Mouse (Mus musculus) induced T-regulatory cell, adult 2 months (primary cell): ENCODE measurements at regions not wholly inside any gene's neighbourhood (a gene's known extent, or its start where the extent isn't known, plus 50 kb on each side); places are given as distances from the start of the nearest gene placed in this dataset.
A peak's percentile ranks its signal among the peaks of the same experiment; 100 is the strongest.
"Not testable (repeated sequence)": the region's sequence is repeated elsewhere in the genome, so short reads cannot be mapped to it uniquely, and the experiment has no call there.

Experiments used
- DNase-seq: peaks from one replicate; pipeline ENCODE4 v3.0.0-alpha.2; 2012; ENCODE audit warnings: low read depth

DNA sequence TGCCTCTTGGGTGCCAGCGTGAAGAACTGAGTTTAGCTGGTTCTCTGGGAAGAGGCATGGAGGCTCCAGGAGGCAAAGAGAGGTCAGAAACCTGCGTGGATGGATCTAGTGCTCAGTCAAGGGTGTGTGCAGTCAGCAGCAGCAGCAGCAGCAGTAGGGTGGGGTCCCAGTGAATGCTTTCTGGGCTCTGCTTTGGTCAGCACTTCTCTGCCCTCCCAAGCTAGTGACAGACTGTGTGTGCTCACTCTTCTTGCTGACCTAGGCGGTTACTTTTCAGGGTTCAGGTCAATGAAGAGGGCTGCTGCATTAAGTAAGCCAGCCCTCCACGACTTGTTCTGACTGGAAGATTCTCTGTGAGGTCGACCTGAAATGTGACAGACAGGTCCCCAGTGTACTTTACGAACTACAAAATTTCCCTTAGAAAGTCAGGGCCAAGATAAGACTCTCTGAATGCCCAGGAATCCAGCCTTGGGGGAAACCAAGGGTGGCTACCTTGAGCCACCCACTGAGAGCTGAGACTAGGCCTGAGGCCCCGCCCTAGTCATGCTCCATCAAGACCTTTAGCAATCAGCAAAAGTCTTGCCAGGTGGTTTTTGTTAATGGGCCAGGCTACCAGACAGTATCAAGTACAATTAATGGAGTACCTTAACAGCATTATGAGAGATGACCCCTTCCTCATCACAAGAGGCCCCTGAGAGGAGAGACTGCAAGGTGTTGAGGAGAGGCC, 114.9 kb upstream of the Lemd2 start:
- DNase-seq: no peak

DNA sequence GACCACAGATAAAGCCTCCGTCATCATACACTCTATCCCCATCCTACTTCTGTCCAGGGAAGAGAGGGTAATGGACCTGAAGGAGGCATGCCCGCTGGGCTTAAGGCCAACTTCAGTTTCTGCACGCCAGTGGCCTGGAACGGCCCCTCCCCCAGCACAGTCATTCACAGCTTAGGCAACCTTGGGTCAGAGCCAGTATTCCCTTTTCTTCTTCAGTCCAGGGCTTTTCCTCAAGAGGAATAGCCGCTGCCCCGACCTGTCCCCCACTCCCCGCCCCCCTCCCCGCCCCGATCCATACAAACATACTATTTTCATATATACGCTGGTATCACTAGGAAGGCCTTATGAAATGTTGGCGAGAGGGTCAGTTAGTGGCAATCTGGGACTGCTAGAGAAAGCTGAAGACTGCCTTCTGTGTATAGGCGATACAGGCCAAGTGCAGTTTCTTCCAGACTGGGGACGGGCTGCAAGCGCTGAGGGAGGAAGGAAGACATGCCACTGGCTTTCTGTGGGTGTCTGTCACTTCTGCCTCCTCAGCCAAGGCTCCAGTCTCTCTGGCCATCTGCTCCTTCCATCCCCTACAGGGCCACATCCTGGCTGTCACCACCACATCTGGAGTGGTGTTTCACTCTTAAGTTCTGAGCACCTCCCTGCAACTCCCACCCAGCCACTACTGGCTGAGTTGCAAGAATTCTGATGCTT, 113.5 kb upstream of the Lemd2 start:
- DNase-seq: no peak

DNA sequence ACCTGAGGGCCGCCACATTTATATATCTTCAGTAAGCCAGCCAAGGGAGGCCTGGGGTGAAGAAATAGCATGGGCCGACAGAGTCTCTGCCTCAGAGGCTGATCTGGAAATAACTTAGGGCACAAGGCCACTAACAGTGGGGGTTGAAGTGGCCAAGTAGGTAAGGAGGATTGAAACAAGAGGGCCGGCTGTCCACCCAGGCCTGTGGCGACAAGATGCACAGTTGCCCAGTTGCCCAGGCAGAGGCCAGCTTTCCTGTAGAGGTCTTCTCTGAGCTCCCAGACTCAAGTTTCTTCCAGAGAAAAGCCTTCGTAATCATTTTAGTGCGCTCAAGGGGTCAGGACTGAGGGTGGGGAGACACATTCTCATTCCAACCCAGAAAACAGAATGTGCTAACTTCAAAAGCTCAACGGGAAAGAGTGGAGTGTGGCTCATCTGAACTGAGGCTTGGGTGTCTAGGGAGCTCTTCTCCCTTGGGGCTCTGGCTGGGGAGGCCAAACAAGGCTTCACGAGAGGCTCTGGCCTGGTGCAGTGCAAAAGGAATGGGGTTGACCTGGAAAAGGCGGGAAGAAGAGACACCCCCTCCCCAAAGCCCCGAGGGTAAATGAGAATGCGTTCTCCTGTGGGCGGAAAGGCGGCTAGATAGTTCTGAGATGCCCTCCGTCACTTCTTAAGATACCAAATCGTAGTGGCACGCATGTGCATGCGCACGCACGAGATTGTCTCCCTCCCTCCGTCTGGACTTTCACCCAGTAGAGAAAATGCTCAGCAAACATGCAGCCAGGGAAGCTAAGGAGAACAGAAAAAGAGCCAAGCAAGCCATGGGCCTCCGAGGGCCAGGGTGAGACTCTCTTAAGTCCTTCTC, 112.7 kb upstream of the Lemd2 start:
- DNase-seq: no peak

DNA sequence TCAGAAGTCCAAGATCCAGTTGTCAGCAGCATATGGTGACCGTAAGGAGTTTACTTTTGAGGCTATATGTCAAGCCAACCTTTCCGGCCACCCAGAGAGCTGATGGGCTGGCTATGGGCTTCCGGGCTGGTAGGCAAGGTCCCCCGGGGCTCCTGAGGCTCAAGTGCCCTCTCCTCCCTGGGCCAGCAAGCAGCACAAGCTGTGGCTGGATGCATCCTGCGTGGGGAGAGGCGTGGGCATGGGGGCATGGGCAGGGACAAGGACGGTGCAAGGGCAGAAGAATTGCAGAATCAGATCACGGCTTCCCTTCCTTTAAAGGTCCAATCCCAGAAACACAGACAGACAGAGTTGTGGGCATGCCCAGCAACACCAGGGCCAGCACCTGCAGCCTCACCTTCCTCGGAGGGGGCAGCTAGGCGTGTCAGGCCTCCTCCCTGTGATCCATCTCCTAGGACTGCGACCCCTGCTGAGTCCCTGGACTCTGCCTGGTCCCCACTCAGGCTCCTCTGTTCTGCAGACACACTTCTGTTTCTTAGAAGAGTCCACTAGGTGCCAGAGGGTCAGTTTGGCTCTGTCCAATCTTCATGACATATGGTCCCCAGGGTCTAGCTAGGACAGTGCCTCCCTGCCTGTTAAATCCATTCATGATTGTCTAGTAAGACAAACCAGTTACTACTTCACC, 111.8 kb upstream of the Lemd2 start:
- DNase-seq: no peak

DNA sequence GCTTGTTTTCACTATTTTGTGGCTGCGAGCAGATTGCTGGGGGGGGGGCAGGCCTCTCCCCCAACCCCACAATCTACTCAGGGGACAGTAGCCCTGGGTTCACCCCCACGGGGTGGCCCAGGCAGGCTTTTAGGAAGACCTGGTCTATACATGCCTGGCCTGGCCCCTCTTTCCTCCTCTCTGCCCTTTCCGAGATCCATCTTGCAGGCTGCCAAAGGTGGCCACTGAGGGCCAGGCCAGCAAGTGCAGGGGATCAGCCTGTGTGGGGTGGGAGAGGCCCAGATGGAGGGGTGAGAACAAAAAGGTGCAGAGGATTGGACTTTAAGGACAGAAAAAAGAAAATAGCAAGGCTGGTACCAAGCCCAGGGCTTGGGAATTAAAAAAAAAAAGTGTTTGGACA, 111.2 kb upstream of the Lemd2 start:
- DNase-seq: no peak

DNA sequence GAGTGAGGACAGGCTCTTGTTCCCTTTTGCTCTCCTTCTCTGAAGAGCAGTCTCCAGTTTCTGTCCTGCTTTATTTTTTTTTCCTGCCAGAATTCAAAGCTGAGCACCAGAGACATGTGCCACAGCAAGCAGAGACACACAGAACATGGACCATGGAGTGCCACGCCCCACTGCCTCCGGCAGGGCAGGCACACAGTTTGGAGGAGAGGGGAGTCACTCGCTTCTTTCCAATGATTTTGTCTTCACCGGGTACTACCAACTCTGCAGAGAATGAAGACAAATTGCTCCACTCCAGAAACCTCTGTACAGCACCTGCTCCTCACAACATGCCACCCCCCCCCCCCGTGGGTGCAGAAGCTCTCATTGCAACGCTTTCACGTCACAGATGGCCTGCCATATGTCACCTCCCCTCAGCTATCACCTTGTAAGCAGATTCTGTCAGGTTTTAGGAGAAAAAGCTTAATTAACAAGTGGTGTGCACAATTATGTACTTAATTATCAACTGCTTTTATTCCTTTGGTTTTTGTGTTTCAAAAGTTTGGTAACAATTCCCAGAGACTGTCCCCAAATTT, 110.6 kb upstream of the Lemd2 start:
- no peak for DNase-seq

DNA sequence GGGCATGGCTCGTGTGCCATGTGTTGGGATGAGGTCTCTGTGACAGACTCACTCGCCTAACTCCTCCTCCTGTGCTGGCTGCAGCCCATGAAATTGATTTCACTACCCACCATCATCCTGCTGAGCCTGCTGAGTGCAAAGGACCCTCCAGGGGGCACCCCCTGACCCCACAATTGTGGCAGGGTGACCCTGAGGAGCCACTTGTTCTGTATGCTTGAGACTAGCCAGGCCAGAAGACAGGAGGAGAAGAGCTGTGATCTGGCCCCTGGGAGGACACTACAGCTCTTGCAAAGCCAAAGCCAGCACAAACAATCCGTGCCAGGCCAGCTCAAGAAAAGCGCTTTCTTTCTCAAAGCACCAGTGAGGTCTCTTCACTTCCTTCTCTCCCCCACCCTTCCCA, 104.7 kb upstream of the Lemd2 start:
- peak; percentile 14 for DNase-seq

DNA sequence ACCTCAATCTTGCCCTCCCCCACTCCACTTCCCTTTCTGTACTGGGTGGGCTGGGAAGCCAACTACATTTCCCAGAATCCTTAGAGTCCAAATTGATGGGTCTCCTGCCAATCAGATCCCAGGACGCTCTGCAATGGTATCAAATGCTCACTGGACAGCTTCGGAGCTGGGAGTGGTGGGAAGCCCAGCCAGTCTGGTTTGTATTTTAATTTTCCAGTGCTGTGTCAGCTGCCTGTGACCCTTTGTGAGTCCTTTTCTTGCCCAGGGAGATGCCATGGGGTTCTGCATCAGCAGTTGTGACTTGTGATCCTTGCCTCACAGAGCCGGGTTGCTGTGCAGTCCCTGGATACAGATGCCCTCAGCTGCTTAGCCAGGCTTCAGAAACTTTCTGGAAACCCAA, 100.6 kb upstream of the Lemd2 start:
- DNase-seq: no peak

DNA sequence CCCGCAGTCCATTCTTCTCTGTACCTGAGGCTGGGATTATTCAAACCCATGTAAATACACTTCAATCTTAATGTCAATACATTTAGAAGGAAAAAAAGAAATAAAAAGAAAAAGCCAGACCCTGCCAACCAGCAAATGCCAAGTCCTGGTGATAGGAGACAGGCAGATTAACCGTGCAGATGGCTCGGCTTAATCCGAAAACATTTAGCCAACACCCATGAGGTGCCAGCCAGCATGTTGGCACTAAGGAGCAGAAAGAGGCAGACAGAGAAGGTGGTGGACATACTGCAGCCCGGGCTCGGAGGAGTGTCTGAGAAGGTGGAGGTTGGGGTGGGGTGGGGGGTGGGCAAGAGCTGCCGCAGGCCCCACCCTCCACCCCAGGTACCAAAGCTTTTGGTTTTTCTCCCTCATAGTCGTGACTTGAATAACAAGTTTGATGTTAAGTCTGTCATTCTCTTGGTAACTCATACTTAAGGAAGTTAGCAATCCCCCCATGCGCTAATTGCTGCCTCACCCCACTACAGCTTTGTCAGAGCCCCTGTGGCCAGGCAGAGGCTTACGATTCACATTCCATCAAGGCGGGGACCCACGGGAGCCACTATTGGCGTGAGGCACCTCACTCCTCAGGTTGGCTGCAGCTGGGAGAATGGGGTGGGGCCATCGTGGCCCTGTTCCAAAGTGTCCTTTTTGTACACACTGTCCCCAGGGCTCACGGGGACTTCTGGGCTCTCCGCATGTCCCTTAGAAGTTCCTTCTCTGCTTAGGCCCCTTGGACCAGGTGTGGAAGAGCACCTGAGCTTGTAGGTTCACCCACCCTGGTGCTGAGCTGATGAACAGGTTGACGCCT, 99.6 kb upstream of the Lemd2 start:
- no peak for DNase-seq

DNA sequence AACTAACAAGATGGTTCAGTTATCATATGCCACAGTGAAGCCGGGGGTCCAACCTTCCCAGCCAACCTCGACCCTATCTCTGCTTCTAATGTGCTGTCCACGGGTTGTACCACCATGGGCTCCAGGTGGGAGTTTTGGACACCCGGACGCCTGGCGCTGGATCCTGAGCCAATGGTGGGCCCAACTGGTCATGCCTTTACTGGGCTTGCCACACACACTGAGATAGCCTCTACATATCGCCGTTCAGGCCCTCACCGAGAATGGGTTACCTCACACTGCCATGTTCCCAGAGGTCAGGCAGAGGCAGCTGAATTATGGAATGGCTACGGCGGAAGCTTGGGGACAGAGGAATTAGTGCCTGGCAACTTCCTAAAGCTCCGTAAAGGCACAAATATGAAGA, 98.8 kb upstream of the Lemd2 start:
- DNase-seq: no peak

DNA sequence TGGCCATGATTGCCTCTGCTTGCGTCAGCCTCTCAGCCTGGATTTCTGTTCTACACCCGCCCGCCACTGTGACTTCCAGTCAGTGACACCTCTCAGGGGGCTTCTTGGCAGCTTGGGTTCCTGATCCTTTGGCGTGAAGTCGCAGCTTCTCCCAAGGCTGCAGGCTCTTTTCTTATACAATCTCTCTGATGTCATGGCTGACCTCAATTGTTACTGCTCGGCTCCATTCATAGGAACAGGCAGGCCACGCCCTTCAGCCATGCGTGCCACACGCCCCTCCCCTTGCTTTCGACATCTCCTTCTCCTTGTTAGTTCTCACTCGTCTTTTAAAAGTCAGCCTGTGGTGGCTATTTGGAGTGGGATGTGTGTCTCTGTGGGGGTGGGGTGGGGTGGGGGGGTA, 97.1 kb upstream of the Lemd2 start:
- DNase-seq: no peak

DNA sequence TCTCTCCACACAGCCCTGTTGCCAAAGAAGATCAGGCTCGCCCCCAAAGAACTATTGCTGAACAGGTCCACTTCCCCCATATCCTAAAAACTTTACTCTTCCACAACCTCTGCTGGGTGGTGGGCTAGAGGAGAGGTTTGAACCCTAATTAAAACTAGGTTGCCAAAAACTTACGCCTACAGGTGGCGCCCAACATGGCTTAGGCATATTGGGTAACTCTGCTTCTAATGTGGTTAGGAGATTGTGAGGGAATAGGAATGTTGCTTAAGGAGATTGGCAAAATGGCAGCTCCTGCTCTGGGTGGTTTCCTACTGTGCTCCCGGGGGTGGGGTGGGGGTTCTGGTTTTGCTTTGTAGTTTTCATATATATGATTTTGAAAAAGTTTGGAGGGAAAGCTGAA, 95.0 kb upstream of the Lemd2 start:
- DNase-seq: peak; percentile 19

DNA sequence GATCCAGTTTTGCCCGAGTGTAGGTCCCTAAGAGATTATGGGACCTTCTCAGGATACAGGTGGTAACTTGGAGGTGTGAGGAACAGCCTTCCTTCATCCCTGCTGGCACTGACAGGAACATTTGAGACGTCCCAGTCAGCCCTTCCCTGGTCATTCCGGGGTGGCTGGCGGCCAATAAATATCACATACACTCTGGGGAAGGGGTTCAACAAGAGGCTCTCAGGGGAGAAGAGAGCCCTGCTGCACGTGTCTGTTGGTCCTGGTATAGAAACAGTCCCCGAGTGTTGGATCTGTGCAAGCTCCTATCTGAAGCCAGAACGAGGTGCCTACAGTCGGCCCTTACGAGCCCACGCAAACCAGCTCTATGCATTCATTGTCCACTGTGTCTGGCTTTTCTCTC, 94.1 kb upstream of the Lemd2 start:
- no peak for DNase-seq

DNA sequence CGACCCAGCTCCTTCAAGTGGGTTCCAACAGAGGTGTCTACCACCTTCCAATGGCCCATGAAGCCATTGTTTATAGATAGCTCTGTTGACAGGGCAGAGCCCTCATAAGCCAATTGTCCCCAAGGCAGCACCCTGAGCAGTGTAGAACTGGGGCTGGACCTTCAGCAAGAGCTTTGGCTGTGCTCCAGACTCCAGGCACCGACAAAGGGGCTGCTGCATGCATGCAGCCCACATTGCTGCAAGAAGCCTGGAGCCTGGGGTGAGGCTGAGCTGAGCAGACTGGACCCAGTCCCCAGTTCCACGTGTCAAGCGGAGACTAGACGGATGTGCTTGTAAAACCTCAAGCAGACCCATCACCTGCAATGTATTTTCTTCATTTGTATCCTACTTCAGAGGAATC, 91.9 kb upstream of the Lemd2 start:
- DNase-seq: no peak

DNA sequence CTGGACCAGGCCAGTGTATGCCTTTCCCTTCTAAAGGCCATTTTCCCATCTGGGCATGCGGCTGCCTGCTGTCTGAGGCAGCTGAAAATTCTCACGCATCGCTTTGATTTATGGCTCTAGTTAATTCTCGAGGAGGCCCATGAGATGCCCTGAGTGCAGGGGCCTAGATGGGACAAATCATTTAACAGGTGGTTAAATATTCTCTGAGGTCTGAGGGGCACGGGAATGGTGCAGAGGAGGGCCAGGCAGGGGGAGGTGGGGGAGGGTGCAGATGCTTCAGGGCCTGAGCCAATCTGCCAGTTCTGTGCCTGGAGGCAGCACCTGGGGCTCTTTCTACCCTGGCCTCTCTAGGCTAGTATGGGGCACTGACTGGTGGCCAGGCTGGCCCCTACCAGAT, 89.9 kb upstream of the Lemd2 start:
- DNase-seq: no peak

DNA sequence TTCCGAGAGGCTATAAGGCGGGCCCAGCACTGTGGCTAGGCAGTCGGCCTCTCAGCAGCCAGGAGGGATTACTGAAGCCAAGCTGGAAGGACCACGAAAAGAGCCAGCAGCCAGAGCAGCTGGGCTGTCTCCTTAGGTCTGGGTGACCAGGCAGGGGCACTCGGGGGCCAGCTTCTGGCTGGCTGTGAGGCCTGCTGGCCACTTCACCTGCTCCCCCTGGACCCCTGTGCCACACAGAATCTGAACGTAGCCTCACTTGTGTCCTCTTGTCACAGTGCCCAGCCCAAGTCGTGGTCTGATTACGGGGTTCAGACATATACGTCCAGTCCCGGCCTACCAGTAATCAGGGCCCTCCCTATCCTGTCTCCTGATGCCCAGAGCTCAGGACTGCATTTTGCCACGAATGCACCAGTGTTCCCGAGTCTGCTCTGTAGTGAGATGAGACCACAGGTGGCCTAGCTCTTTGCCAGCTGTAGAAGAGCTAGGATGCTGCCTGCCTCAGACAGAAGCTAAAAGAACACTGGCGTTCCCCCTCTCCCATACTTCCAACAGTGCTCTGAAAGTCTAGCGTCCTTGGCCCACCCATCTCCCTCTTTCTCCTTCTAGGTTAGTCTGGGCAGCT, 89.4 kb upstream of the Lemd2 start:
- no peak for DNase-seq

DNA sequence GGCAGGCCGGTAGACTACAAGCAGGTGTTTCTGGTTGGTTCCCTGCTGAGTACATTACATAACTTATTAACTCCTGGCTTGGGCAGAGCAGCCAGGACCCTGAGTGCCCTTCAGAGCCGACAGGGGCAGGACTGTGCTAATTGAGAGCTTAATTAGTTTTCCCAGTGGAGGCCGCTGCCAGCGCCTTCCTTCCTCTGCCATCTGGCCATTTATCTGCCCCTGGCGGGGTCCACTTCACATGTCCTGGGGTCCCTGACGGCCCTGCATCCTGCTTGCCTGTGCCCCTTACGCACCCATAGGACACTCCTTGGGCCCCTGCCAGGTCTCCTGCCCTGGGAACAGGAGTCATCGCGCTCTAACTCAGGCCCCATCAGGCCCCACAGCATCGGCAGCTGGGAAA, 87.4 kb upstream of the Lemd2 start:
- no peak for DNase-seq

DNA sequence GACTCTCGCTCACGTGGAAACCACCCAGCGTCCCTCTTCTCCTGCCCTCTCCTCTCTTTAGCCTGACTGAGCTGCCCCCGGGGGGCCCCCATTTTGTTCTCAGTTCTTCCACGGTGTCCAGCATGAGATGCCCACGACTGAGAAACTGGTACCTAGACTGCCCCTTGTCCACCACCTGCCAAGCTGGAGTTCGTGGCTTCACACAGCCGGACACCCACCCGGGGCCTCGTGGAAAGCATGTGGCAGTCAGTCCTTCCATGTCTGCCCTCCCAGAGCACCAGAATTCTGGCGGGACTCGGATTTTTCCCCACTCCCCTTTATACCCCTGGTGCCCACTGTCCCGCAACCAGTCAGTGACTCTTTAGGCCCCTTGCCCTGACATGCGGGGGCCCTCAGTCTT, 86.9 kb upstream of the Lemd2 start:
- DNase-seq: no peak

DNA sequence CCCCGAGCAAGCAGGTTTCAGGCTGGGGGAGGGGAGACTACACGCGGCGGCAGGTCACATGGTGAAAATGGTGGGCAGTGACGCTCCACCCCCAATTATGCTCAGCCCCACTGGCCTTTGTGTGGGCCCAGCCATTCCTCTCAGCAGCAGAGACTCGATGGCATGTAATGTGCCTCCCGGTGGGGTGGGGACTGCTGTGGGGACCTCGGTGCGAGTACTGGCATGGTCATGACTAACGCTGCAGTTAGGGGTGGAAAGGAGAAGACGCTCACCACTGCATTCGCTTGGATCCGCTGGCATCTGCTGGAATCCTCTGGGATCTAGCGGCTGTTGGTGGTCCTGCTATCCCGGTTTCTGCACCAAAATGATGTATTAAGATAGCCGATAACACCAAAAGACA, 86.0 kb upstream of the Lemd2 start:
- no peak for DNase-seq

DNA sequence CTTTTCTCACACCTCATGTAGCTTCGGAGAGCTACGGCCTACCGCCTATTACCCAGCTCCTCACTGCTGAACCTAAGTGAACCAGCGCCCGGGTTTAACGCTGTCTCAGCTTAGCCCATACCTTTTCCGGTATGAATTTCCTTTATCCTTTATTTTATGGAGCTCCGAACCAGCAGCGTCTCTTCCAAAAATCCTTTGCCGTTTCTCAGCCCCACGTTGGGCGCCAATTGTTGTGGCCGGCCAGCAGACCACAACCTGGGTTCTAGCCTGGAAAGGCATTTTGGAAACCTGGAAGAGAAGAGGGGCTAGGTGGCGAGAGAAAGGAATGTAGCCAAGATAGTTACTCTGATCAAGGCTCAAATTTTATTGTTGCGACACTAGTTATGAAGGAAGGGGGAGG, 85.5 kb upstream of the Lemd2 start:
- DNase-seq: not testable (repeated sequence)

DNA sequence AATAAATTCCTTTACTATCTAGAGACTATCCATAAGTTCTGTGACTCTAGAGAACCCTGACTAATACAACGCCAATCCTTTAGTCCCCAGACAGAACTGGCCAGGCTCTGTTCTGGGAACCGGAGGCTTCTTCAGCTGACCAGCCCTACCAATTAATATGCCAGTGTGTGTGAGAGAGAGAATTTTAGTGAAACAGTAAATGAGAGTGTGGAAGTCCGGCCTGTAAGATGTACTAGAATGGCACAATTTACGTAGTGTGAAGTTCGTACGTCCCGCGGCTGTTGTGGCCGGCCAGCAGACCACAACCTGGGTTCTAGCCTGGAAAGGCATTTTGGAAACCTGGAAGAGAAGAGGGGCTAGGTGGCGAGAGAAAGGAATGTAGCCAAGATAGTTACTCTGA, 83.7 kb upstream of the Lemd2 start:
- not testable (repeated sequence) for DNase-seq
